Mouse (Mus musculus) stomach, postnatal 0 days (tissue): ENCODE measurements around the gene Sugct.

Experiments
- CTCF ChIP-seq: IDR thresholded peaks from 2 replicates; pipeline ENCODE4 v1.5.1; 2016; ENCODE audit warnings: antibody characterized with exemption, low read depth, mild to moderate bottlenecking, moderate library complexity
- EP300 ChIP-seq: optimal IDR thresholded peaks from 2 replicates; pipeline ENCODE3; 2016; ENCODE audit warnings: antibody characterized with exemption

DNA sequence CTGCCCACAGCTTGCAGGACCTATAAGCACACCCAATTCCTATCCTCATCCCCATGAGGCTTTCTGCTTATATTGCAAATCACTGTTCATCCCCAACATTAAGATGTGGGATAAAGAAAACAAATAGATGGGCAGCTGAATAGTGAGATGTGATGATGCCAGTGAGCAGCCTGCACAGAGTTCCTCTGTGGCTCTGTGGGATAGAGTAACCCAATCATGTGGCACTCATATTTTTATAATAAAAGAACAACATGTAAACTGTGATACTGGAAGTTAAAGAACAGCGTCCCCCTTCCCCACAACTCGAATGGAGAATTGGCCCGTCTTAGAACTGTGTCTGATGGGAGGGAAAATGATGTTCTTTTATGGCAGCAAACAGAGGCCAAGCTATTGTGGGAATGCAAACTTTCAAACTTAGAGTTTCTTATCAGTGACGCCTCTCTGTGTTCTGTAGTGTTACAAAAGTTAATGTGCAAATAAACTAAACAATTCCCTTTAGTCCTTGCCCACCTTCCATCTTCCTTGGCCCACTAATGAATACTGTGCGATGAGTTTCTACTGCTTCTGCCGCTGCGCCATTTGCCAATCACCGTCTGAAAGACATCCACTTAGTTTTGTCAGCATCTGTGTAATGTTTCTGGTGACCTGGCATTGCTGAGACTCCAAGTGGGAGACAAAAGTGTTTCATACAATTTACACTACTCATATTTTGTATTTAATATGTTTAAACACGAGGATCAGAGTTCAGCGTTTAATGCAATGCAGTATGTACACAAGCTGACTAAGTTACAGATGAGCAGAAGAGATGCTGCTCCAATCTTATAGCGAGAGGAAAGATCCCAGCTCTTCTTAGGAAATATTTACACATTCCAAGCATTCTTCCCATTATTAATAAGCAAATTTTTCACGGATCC, 756.5 kb downstream of the Sugct start:
- no peak for TF ChIP-seq CTCF
- TF ChIP-seq EP300 = no peak
